Mouse (Mus musculus) lung, postnatal 0 days (tissue): Measurements from ENCODE around the gene Tbrg4.

Experiments
- CTCF ChIP-seq: IDR thresholded peaks from 2 replicates; pipeline ENCODE4 v1.5.1; 2016; ENCODE audit warnings: antibody characterized with exemption, mild to moderate bottlenecking
- EP300 ChIP-seq: IDR thresholded peaks from 2 replicates; pipeline ENCODE4 v1.6.1; 2016; ENCODE audit warnings: antibody characterized with exemption, mild to moderate bottlenecking, control low read depth

- peak; percentile 41 for TF ChIP-seq CTCF
- no peak for TF ChIP-seq EP300
These were observed 39.2 kb downstream of the Tbrg4 start for GRCm38 (mm10) chr11:6586660-6587059.
